Mouse (Mus musculus): ENCODE results near the gene 1700018B08Rik. TPM values are rescaled to one million over a fixed set of nuclear protein-coding genes. Genes with fewer than 3 reads are reported as not detected.

The 1700018B08Rik gene
- not detected for polyA plus RNA-seq (2017; shearing (Covaris generic))

GRCm38 (mm10) chr8:121544276-121544785 is at the start of gene 1700018B08Rik:
TSS of gene 1700018B08Rik (minus strand) at chr8:121544320.

GRCm38 (mm10) chr8:121590203-121591177 is 46.4 kb upstream of the 1700018B08Rik start, which contains the start of gene Map1lc3b:
TSS of gene Map1lc3b (plus strand) at chr8:121590361.

GRCm38 (mm10) chr8:121578676-121579451 is 34.7 kb upstream of the 1700018B08Rik start, which contains the start of gene Fbxo31:
TSS of gene Fbxo31 (minus strand) at chr8:121578806.

Other genes starting within 250 kb of the 1700018B08Rik start
- gene Fbxo31, start 34.5 kb upstream of the 1700018B08Rik start, polyA plus RNA-seq (2017; shearing (Covaris generic)): 26.7 TPM
- gene Map1lc3b, start 46.0 kb upstream of the 1700018B08Rik start, polyA plus RNA-seq (2017; shearing (Covaris generic)): 368 TPM
- gene Zcchc14, start 108.6 kb upstream of the 1700018B08Rik start, polyA plus RNA-seq (2017; shearing (Covaris generic)): 0.98 TPM
- 0.56 TPM for gene Jph3, start 185.3 kb upstream of the 1700018B08Rik start, polyA plus RNA-seq (2017; shearing (Covaris generic))